Mouse (Mus musculus): ENCODE measurements around the gene Raet1e. TPM values are rescaled to one million over a fixed set of nuclear protein-coding genes. Genes with fewer than 3 reads are reported as not detected.
"Not testable (repeated sequence)": the region's sequence is repeated elsewhere in the genome, so short reads cannot be mapped to it uniquely, and the experiment has no call there.

Gene Raet1e
- polyA plus RNA-seq, 1 experiment from 2014 or later = 0.91 TPM

GRCm38 (mm10) chr10:22413702-22414494 is 255.5 kb downstream of the Raet1e start:
- H3K27me3 ChIP-seq (replicated peaks); H3K9ac ChIP-seq (replicated peaks); H3K4me1 ChIP-seq; H3K27ac ChIP-seq (replicated peaks); ATAC-seq (ENCODE audit: low FRiP score); H3K4me3 ChIP-seq (replicated peaks); H3K36me3 ChIP-seq; H3K9me3 ChIP-seq (replicated peaks); H3K4me2 ChIP-seq: not testable (repeated sequence)
- 0% methylated on average over 1 of the region's 8 CpGs for WGBS

Other genes starting within 250 kb of the Raet1e start
- gene 4930444G20Rik, start 90.5 kb upstream of the Raet1e start, polyA plus RNA-seq (2015; fragmentation: Nextera tagmentation; extraction: Ambion mirVana) = not detected in 2 replicates
- gene E030030I06Rik, start 9.3 kb upstream of the Raet1e start, polyA plus RNA-seq (2015; fragmentation: Nextera tagmentation; extraction: Ambion mirVana) = 1.6 and 3.4 TPM in 2 replicates
- 0.23 and 0.46 TPM in 2 replicates for gene H60b, start within 50 bp of the Raet1e start, polyA plus RNA-seq (2015; fragmentation: Nextera tagmentation; extraction: Ambion mirVana)
- gene Raet1d, start 202.0 kb downstream of the Raet1e start, polyA plus RNA-seq (2015; fragmentation: Nextera tagmentation; extraction: Ambion mirVana) = 2.0 TPM in 2 replicates

All from neural tube, embryonic 15.5 days (tissue).